Mouse (Mus musculus): Measurements from ENCODE around the gene Vmn2r32.
"Not testable (repeated sequence)": the region's sequence is repeated elsewhere in the genome, so short reads cannot be mapped to it uniquely, and the experiment has no call there.

Vmn2r32 gene

GRCm38 (mm10) chr7:7479918-7480317 lies at the start of gene Vmn2r32:
Vmn2r32 (minus strand) TSS chr7:7480018.
- not testable (repeated sequence) for DNase-seq (ENCODE audit: low spot score in 2 of 2)
